Mouse (Mus musculus) common myeloid progenitor, adult 5-6 weeks (primary cell): ENCODE measurements around the gene S100a9. TPM values are rescaled to one million over a fixed set of nuclear protein-coding genes. Genes with fewer than 3 reads are reported as not detected.

Experiments used
- total RNA-seq: library from RNA; stranded (forward); fragments of 200-1000, 187-1606 nt; gene quantifications from 2 replicates; pipeline ENCODE4 v1.2.3, GENCODE M21; 2017

The S100a9 gene
- total RNA-seq, 1 experiment from 2014 or later: 306 TPM

Other genes with a start within 250 kb of the S100a9 start
- not detected in 2 replicates for gene Npr1, start 229.9 kb downstream of the S100a9 start, total RNA-seq
- 200 and 222 TPM in 2 replicates for gene Ilf2, start 219.6 kb downstream of the S100a9 start, total RNA-seq
- 37.3 and 43.3 TPM in 2 replicates for gene Snapin, start 204.7 kb downstream of the S100a9 start, total RNA-seq
- 88.3 and 113 TPM in 2 replicates for gene Chtop, start 186.2 kb downstream of the S100a9 start, total RNA-seq
- 68.0 and 72.4 TPM in 2 replicates for gene S100a1, start 181.3 kb downstream of the S100a9 start, total RNA-seq
- gene S100a13, start 181.3 kb downstream of the S100a9 start, total RNA-seq: 45.3 and 46.6 TPM in 2 replicates
- not detected in 2 replicates for gene S100a14, start 168.9 kb downstream of the S100a9 start, total RNA-seq
- not detected in 2 replicates for gene S100a16, start 158.5 kb downstream of the S100a9 start, total RNA-seq
- gene S100a3, start 135.1 kb downstream of the S100a9 start, total RNA-seq: 0.49 TPM in 1 of 2 replicates, not detected in the other
- gene S100a2, start 105.5 kb downstream of the S100a9 start, total RNA-seq: not detected in 2 replicates
- gene Gm42674, start 93.8 kb downstream of the S100a9 start, total RNA-seq: not detected in 2 replicates
- 15.1 and 35.7 TPM in 2 replicates for gene S100a4, start 92.0 kb downstream of the S100a9 start, total RNA-seq
- not detected in 2 replicates for gene S100a5, start 87.2 kb downstream of the S100a9 start, total RNA-seq
- gene S100a6, start 82.8 kb downstream of the S100a9 start, total RNA-seq: 8.0 and 14.7 TPM in 2 replicates
- not detected in 2 replicates for gene S100a7a, start 41.7 kb downstream of the S100a9 start, total RNA-seq
- 430 and 433 TPM in 2 replicates for gene S100a8, start 26.7 kb downstream of the S100a9 start, total RNA-seq
- gene Pglyrp4, start 31.2 kb upstream of the S100a9 start, total RNA-seq: not detected in 2 replicates
- not detected in 2 replicates for gene Gm5849, start 82.2 kb upstream of the S100a9 start, total RNA-seq